Mouse (Mus musculus): ENCODE data around the gene Urb1.

The Urb1 gene

GRCm38 (mm10) chr16:90701541-90701940, 108.7 kb downstream of the Urb1 start:
- DNase-seq (ENCODE audit: low read depth, low spot score) = peak; percentile 79

All from ZHBTc4 (cell line).